Mouse (Mus musculus) macrophage (primary cell): ENCODE data around the gene Ankrd31. TPM values are rescaled to one million over a fixed set of nuclear protein-coding genes. Genes with fewer than 3 reads are reported as not detected.

ENCODE experiments used
- H3K27ac ChIP-seq: fragments of 350-480 bp; formaldehyde crosslinking; 2 replicates; pipeline ENCODE4 v1.9.0; 2021
- H3K36me3 ChIP-seq: fragments of 350-480 bp; formaldehyde crosslinking; 2 replicates; pipeline ENCODE4 v1.9.0; 2021; ENCODE audit errors: inconsistent target
- H3K4me3 ChIP-seq: fragments of 350-480 bp; formaldehyde crosslinking; 2 replicates; pipeline ENCODE4 v1.9.0; 2021; ENCODE audit errors: inconsistent target
- H3K79me2 ChIP-seq: fragments of 350-480 bp; formaldehyde crosslinking; 2 replicates; pipeline ENCODE4 v1.9.0; 2021; ENCODE audit errors: inconsistent target
- WGBS: methylation state at CpG from one replicate; pipeline ENCODE4 v1.1.7; 2026; ENCODE audit warnings: inconsistent platforms; ENCODE audit not compliant: missing documents; 5-methylcytosine and 5-hydroxymethylcytosine counted together
- polyA plus RNA-seq: library from polyadenylated mRNA; stranded (reverse); fragments of 250-400 nt; gene quantifications from 3 replicates; pipeline ENCODE4 v1.2.4, GENCODE M21; 2018; ENCODE audit warnings: inconsistent platforms
- total RNA-seq, 78 experiments: library from RNA; depleted of rRNA; stranded (reverse); fragments of 250-400 nt; gene quantifications; 1 replicate in 9 of 78; 2 replicates in 24 of 78; 3 replicates in 43 of 78; 4 replicates in 2 of 78; pipeline ENCODE4 v1.2.4; 2018; ENCODE audit warnings: inconsistent platforms in 56 of 78

The Ankrd31 gene
- total RNA-seq (2018; cell fraction: chromatin; rRNA removed), result 1 to 10 TPM in 2 of 26 experiments, under 1 TPM in 14, not detected in 10; 0.13 to 1.2 (median 0.24) TPM
- under 1 TPM in 2 of 26 experiments, not detected in 24; 0.03 to 0.15 TPM for total RNA-seq (2018; cell fraction: cytosol; rRNA removed)
- total RNA-seq (2018; cell fraction: nucleus; rRNA removed), result under 1 TPM in 6 of 26 experiments, not detected in 20; 0.05 to 0.15 (median 0.10) TPM
- not detected in 3 replicates for polyA plus RNA-seq

- WGBS, result 96% methylated on average over 35 of the region's 42 CpGs
- H3K4me3 ChIP-seq, result no peak within 1 kb of the TSS
- H3K36me3 ChIP-seq, result no peaks in the 10 kb centered on the region
- H3K27ac ChIP-seq, result no peak within 1 kb of the TSS
- no peaks in the 10 kb centered on the region for H3K79me2 ChIP-seq
These were observed at the start of gene Ankrd31 for GRCm38 (mm10) chr13:96748109-96748845. Gene Ankrd31, plus strand, starts transcription at chr13:96748272.

GRCm38 (mm10) chr13:96702567-96703278 is 45.3 kb upstream of the Ankrd31 start:
- H3K79me2 ChIP-seq, result no peaks in the 10 kb centered on the region
- 88% methylated on average over 7 of the region's 9 CpGs for WGBS

GRCm38 (mm10) chr13:96709269-96710233 is 38.5 kb upstream of the Ankrd31 start:
- Histone ChIP-seq H3K36me3 (no peaks in the 10 kb centered on the region), H3K79me2 (no peaks in the 10 kb centered on the region), H3K4me3 (no peak overlapping the region), H3K27ac (no peak overlapping the region)
- 81% methylated on average over 8 of the region's 8 CpGs for WGBS

More at GRCm38 (mm10) chr13:96702567-96703278, 45.3 kb upstream of the Ankrd31 start:
- Histone ChIP-seq H3K4me3 (no peak overlapping the region), H3K36me3 (no peaks in the 10 kb centered on the region), H3K27ac (no peak overlapping the region)

GRCm38 (mm10) chr13:96716311-96716710 is 31.8 kb upstream of the Ankrd31 start:
- WGBS, result 100% methylated on average over 2 of the region's 2 CpGs
- Histone ChIP-seq H3K36me3 (no peaks in the 10 kb centered on the region), H3K4me3 (no peak overlapping the region), H3K79me2 (no peaks in the 10 kb centered on the region), H3K27ac (no peak overlapping the region)

- Histone ChIP-seq H3K27ac (no peak overlapping the region), H3K4me3 (no peak overlapping the region), H3K36me3 (no peaks in the 10 kb centered on the region), H3K79me2 (no peaks in the 10 kb centered on the region)
- 74% methylated on average over 1 of the region's 1 CpGs for WGBS
These were observed 30.3 kb upstream of the Ankrd31 start for GRCm38 (mm10) chr13:96717821-96718220.

GRCm38 (mm10) chr13:96720003-96720402 is 28.1 kb upstream of the Ankrd31 start:
- Histone ChIP-seq H3K79me2 (no peaks in the 10 kb centered on the region), H3K4me3 (no peak overlapping the region), H3K36me3 (no peaks in the 10 kb centered on the region), H3K27ac (no peak overlapping the region)
- WGBS, result 83% methylated on average over 2 of the region's 2 CpGs

GRCm38 (mm10) chr13:96728289-96728688 is 19.8 kb upstream of the Ankrd31 start:
- Histone ChIP-seq H3K79me2 (no peaks in the 10 kb centered on the region), H3K36me3 (no peaks in the 10 kb centered on the region), H3K4me3 (no peak overlapping the region), H3K27ac (no peak overlapping the region)
- 89% methylated on average over 7 of the region's 7 CpGs for WGBS

GRCm38 (mm10) chr13:96729146-96729545 is 18.9 kb upstream of the Ankrd31 start:
- H3K36me3 ChIP-seq, result no peaks in the 10 kb centered on the region
- 89% methylated on average over 5 of the region's 5 CpGs for WGBS

GRCm38 (mm10) chr13:96730116-96730515 is 18.0 kb upstream of the Ankrd31 start:
- Histone ChIP-seq H3K79me2 (no peaks in the 10 kb centered on the region), H3K4me3 (no peak overlapping the region), H3K27ac (no peak overlapping the region), H3K36me3 (no peaks in the 10 kb centered on the region)
- 100% methylated on average over 1 of the region's 1 CpGs for WGBS

More at GRCm38 (mm10) chr13:96729146-96729545, 18.9 kb upstream of the Ankrd31 start:
- H3K79me2 ChIP-seq, result no peaks in the 10 kb centered on the region
- no peak overlapping the region for H3K27ac ChIP-seq
- no peak overlapping the region for H3K4me3 ChIP-seq

- WGBS, result 46% methylated on average over 1 of the region's 1 CpGs
- no peaks in the 10 kb centered on the region for H3K36me3 ChIP-seq
- no peaks in the 10 kb centered on the region for H3K79me2 ChIP-seq
- H3K27ac ChIP-seq, result no peak overlapping the region
- H3K4me3 ChIP-seq, result no peak overlapping the region
These were observed 12.9 kb upstream of the Ankrd31 start for GRCm38 (mm10) chr13:96735175-96735574.

- WGBS, result 100% methylated on average over 2 of the region's 2 CpGs
- no peak overlapping the region for H3K4me3 ChIP-seq
- no peaks in the 10 kb centered on the region for H3K36me3 ChIP-seq
- H3K79me2 ChIP-seq, result no peaks in the 10 kb centered on the region
- H3K27ac ChIP-seq, result no peak overlapping the region
These were observed 7.9 kb upstream of the Ankrd31 start for GRCm38 (mm10) chr13:96740159-96740558.

- 86% methylated on average over 2 of the region's 2 CpGs for WGBS
- no peak overlapping the region for H3K4me3 ChIP-seq
- H3K27ac ChIP-seq, result no peak overlapping the region
- H3K79me2 ChIP-seq, result no peaks in the 10 kb centered on the region
- H3K36me3 ChIP-seq, result no peaks in the 10 kb centered on the region
These were observed 5.2 kb upstream of the Ankrd31 start for GRCm38 (mm10) chr13:96742871-96743270.

- no peaks in the 10 kb centered on the region for H3K79me2 ChIP-seq
- no peaks in the 10 kb centered on the region for H3K36me3 ChIP-seq
- H3K27ac ChIP-seq, result no peak overlapping the region
- WGBS, result 32% methylated on average over 6 of the region's 6 CpGs
- no peak overlapping the region for H3K4me3 ChIP-seq
These were observed 2.0 kb upstream of the Ankrd31 start for GRCm38 (mm10) chr13:96746055-96746454.

- 92% methylated on average over 4 of the region's 6 CpGs for WGBS
- H3K4me3 ChIP-seq, result no peak overlapping the region
- no peaks in the 10 kb centered on the region for H3K36me3 ChIP-seq
- H3K79me2 ChIP-seq, result no peaks in the 10 kb centered on the region
- H3K27ac ChIP-seq, result no peak overlapping the region
These were observed 1.8 kb downstream of the Ankrd31 start for GRCm38 (mm10) chr13:96749859-96750258.
